Mouse (Mus musculus): ENCODE results near the gene Lrsam1.
A peak's percentile ranks its signal among the peaks of the same experiment; 100 is the strongest.
"Not testable (repeated sequence)": the region's sequence is repeated elsewhere in the genome, so short reads cannot be mapped to it uniquely, and the experiment has no call there.

Lrsam1 gene

DNA sequence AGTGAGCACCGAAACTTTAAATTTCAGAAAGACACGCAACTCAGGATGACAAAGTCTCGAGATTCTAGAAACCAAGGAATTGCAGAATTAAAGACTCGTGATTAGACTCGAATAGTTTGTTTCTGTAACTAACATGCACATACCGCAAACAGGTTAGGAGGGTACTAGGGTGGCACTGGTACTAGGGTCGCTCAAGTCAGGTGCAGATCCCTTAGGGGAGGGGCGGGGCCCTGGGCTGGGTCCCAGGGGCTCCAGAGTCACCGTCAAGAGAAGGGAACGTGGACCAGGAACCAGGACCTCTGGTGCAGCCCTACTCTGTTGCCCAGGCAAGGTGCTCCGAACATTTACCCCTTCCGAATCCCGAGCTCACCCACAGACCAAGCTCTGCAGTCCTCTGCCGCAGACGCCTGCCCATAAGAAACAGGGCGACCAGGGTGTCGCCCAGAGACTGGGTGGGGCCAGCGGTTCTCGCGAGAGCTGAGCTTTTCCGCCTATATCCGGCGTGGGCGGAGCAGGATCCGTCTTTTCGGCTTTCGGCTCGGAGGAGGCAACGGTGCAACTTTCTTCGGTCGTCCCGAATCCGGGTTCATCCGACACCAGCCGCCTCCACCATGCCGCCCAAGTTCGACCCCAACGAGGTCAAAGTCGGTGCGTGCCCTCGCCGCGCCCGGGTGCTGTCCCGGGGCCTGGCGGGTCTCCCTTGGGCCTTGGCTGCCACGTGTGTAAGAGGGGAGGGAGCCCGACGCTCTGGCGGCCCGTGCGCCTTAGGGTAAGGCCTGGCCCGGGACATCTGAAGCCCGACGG is at the start of gene Lrsam1, which contains the start of gene Rpl12:
Lrsam1 (minus strand) TSS at position 423 of the 804 bp plus-strand sequence.
Rpl12 (plus strand) TSS at position 368 of the 804 bp plus-strand sequence.
- peak; percentile 91 for ATAC-seq (ENCODE audit: insufficient number of reproducible peaks, low FRiP score, low TSS enrichment)

DNA sequence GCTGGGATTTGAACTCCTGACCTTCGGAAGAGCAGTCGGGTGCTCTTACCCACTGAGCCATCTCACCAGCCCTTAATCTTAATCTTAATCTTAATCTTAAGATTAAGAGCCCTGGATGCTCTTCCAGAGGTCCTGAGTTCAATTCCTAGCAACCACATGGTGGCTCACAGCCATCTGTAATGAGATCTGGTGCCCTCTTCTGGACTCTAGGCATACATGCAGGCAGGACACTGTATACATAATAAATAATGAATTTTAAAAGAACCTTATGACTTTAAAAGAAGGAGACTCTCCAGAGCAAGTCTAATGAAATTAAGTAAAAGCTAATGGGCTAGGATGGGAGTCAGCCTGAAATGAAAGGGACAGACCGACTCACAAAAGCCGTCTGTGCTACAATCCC is 47.6 kb upstream of the Lrsam1 start:
- not testable (repeated sequence) for ATAC-seq (ENCODE audit: insufficient number of reproducible peaks, low FRiP score, low TSS enrichment)

DNA sequence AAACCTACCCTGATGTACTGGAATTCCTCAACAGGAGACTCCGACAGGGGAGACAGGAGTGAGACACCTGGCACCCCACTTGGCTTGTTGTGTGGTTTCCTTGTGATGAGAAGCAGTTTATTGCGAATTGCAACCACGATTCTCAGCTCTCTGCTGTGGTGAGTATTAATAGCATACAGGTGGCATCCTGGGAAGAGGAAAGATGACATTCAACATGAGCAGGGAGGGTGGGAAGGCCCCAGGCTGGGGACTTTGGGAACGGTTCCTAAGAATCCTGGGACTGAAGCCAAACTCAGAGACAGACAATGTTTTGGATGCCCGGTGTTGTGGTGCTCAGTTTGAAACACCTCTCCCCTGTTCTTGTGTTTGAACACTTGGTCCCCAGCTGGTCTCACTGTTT is 43.6 kb upstream of the Lrsam1 start:
- ATAC-seq (ENCODE audit: insufficient number of reproducible peaks, low FRiP score, low TSS enrichment) = peak; percentile 72; the same call in 1 of the 2 replicates

DNA sequence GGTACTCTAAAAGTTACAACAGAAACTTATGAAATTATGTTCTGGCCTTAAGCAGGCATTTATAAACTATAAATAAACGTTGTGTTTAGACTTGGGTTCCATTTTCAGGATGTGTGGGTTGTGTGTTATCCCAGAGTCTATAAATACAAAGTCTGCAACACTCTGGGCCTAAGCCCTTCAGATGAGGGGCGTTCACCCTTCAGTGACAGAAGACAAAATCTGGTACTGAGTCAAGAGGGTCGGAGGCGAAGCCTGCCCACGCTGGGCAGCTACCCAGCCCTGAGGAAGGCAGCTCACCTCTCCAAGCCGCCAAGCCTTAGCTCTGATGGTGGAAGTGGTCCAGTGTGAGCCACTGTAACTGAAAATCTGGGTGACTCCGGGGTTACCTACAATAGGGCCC is 40.7 kb upstream of the Lrsam1 start:
- ATAC-seq (ENCODE audit: insufficient number of reproducible peaks, low FRiP score, low TSS enrichment) = no peak

DNA sequence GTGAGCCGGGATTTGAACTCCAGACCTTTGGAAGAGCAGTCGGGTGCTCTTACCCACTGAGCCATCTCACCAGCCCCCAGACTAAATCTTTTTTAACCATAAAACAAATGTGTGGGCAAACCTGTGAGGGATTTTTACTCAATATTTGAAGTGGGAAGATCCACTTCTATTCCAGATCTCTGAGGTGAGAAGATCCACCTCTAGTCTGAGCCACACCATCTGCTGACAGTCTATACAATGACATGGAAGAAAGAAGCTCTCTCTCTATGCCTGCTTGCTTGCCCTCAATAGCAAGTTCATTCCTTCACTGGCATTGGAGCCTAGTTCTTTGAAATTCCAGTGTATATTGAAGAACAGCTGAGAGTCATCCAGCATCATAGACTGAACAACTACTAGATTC is 38.3 kb upstream of the Lrsam1 start:
- ATAC-seq (ENCODE audit: insufficient number of reproducible peaks, low FRiP score, low TSS enrichment) = no peak

DNA sequence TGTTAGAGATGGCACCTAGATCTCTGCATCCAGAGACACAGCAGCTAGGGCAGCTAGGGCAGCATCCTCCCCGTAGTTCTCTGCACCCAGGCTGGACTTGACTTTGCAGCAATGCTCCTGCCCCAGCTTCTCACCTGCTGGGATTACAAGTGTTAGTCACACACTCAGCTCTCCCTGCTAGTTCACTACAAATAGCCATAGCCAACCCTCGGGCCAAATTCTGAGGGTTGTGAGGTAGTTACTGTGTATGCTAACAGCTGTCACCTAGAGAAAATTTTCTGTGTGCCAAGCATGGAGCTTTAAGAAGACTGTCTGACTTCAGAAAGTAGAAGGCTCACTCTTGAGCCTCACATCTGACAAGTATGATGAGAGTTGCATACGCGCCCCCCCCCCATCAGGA is 36.4 kb upstream of the Lrsam1 start:
- ATAC-seq (ENCODE audit: insufficient number of reproducible peaks, low FRiP score, low TSS enrichment) = no peak

DNA sequence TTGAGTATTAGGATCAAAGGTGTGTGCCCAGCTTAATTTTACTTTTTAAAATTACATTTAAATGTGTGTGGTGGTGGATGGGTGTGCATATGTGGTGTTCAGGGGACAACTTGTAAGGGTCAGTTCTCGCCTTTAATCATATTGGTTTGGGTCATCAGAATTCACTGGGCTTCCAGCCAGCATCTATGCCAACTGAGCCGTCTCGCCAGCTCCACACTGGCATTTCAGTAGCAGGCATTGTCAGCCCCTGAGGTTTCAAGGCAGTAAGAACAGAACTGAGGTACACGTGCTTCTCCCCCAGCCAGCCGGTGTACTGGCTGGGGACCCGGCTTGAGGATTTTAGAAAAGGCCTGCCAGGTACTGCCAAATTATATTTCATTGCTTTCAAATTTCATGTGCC is 35.7 kb upstream of the Lrsam1 start:
- no peak for ATAC-seq (ENCODE audit: insufficient number of reproducible peaks, low FRiP score, low TSS enrichment)

DNA sequence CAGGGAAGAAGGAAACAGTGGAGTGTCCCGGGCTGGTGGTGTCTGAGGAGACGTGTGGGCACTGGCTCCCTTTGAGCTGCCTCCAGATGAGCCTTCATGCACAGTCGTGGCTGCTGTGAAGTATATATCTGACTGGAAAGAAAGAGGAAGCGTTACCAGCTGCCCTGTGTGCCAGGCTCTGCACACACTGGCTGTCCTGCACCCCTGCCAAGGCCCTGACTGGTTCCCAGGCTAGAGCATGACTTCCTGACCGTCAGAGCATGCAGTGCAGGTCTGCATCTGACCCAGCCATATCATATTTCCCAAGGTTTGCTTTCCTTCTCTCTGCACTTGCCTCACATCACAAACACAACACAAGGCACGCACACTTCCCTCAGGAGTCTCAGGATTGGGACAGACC is 30.7 kb upstream of the Lrsam1 start:
- no peak for ATAC-seq (ENCODE audit: insufficient number of reproducible peaks, low FRiP score, low TSS enrichment)

DNA sequence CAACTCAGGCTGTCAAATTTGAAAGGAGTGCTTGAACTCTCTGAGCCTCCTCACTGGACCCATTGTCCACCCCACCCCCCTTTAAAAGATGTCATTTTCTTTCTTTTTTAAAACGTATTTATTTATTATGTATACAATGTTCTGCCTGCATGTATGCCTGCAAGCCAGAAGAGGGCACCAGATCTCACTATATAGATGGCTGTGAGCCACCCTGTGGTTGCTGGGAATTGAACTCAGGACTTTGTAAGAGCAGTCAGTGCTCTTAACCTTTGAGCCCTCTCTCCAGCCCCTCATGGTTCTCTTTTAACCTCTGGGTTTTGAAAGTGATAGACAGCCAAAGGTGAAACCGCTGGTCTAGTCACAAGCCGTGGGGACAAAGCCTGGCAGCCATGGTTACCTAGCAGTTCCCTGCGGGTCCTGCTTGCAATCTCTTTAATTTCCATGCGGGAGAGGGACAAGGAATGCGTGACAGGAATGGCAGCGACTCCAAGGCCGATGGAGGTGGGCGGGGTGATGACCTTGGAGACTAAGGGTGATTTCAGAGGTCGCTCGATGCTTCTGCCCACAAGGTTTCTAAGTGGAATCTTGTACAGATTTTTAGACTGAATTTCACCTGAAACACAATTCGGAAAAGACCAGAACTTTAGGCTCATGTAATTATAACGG is 28.9 kb upstream of the Lrsam1 start:
- no peak for ATAC-seq (ENCODE audit: insufficient number of reproducible peaks, low FRiP score, low TSS enrichment)

DNA sequence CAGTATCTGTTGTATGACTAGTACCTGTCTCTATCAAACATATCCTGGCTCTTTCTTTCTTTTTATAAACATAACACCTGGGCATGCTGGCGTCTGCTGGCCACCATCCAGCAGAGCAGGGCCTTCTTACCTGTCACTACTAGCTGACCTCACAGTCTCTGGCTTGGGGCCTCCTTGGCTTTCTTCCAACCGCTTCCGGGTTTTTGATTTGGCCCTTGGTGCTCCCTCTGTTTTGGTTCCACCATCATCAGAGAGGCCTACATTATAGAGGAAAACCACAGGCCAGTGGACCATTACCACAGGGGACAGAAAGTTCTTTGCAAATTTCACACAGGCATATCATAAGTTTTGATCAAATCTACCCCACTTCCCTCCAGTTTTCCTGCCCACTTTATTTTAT is 28.0 kb upstream of the Lrsam1 start:
- no peak for ATAC-seq (ENCODE audit: insufficient number of reproducible peaks, low FRiP score, low TSS enrichment)

DNA sequence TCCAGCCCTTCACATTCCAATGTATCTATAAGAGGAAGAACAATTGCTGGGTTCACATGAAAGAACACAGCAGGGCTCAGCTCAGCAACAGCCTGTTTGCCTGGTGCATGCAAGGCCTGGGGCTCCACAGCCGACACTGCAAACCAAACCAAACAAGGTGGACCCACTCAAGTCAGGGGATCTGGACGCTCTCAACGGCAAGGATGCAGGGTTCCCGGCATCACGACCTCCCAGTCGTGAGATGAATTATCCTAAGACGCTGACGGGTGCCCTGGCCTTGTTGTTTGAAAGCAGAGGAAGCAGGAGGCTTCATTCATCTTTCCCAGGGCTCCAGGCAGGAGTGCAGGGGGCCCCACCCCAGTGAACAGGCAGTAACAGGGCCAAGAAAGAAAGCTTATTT is 24.4 kb upstream of the Lrsam1 start:
- no peak for ATAC-seq (ENCODE audit: insufficient number of reproducible peaks, low FRiP score, low TSS enrichment)

DNA sequence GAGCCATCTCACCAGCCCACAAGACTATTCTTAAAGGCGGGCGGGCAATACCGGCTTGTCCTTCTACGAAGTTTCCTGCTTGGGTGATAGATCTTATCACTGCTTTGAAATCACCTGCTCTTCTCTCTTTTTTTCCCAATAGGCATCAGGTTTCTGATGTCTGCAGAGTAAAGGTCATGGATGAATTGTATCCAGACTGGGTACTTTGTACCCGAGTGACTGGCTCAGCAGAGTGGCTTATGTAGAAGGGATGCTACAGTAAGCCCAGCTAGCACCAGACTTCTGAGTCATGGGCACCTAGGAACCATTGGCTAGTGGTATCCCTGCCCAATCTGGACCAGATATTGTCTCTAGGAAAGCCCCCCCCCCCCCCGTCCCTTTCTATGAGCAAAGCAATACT is 22.2 kb upstream of the Lrsam1 start:
- no peak for ATAC-seq (ENCODE audit: insufficient number of reproducible peaks, low FRiP score, low TSS enrichment)

DNA sequence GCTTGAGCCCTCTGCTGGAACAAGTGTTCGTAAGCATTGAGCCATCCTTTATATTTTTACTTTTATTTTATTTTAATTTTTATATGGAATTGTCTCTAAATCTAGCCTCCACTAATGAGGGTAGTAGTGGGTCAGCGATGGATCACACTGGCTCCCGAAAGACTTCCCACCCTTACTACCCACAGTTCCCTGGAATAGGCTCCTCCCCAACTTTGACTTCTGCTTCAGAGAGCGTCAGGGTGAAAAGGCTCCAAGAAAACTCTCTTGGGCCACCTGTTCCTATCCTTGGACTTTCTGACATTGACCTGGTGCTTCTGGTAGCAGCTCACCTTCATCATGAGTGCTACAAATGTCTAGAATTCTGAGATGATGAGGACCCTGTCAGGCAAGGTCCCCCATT is 21.3 kb upstream of the Lrsam1 start:
- no peak for ATAC-seq (ENCODE audit: insufficient number of reproducible peaks, low FRiP score, low TSS enrichment)

DNA sequence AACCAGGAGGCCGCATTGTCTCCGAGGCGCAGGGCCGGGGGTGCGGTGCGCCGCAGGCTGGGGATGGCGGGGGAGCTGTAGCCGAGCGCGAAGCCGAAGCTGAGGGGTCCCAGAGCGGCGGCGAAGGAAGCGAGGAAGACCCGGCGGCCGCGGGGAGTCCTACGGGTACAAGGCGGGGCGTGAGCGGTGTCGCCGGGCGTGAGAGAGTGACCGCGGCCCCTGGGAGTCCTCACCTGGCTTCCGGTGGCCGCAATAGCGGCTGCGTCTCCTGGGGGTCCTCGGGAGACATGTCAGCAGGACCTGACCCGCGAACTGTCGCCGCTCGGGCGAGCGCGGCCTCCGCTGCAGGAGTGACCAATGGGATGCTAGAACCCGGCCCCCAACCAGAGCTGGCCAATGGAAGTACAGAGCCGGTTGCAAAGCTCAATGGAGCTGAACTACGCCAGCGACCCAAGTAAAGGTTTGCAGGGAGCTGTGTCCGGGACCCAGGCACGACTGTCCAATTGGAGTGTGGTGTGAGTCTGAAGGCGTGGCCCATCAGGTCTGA is 20.4 kb upstream of the Lrsam1 start, which contains the start of gene Slc2a8:
Slc2a8 (minus strand) TSS at position 359 of the 547 bp plus-strand sequence.
- peak; percentile 99 for ATAC-seq (ENCODE audit: insufficient number of reproducible peaks, low FRiP score, low TSS enrichment)

DNA sequence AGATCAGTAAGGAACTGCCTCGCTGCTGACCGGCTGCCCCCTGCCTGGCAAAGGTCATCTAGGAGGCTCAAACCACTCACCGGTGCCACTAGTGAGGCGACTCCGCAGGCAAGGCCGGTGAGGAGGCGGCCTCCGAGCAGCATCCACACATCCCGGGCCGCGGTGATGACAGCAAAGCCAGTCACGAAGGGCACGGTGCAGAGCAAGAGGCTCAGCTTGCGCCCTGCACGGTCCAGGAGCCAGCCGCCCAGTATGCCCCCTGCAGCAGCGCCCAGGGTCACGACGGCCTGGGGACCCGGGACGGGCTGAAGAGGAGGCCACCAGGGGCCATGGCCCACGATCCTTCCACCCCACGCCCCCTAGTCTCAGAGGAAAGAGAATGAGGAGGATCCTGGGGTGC is 19.9 kb upstream of the Lrsam1 start:
- ATAC-seq (ENCODE audit: insufficient number of reproducible peaks, low FRiP score, low TSS enrichment) = peak; percentile 12; the same call in 1 of the 2 replicates

DNA sequence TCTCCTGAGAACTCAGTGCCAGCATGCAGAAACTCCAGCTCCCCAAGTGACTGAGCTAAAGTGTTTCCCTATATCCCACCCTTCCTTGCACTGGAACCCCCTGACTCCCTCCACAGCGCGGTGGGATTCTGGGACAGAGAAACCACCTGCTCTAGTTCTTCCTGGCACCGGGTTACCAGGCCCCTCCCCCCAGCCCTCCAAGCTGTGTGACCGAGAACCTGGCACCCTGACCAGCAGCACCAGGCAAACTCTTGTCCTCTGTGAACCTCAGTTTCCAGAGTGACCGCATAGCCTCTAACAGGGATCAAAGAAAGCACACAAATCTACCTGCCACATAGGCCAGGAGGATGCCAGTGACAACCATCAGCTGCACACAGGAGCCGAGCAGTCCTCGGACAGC is 18.3 kb upstream of the Lrsam1 start:
- no peak for ATAC-seq (ENCODE audit: insufficient number of reproducible peaks, low FRiP score, low TSS enrichment)

DNA sequence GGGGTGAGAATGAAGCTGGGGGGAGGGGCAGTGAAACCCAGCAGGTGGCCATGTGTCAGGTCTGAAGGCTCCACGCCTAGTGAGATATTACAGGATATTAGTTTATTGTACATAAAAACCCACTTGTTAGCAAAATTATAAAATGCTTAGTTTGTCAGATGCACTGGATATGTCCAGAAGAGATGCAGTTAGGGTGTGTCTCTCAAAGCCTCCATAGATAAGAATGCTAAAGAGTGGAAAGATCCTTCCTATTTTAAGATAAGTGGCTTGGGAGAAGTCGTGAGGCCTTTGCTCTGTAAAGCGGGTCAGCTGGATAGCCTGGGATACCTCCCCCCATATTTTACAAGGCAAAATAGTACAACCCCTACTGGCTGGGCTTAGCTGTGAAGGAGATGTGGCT is 17.3 kb upstream of the Lrsam1 start:
- no peak for ATAC-seq (ENCODE audit: insufficient number of reproducible peaks, low FRiP score, low TSS enrichment)

DNA sequence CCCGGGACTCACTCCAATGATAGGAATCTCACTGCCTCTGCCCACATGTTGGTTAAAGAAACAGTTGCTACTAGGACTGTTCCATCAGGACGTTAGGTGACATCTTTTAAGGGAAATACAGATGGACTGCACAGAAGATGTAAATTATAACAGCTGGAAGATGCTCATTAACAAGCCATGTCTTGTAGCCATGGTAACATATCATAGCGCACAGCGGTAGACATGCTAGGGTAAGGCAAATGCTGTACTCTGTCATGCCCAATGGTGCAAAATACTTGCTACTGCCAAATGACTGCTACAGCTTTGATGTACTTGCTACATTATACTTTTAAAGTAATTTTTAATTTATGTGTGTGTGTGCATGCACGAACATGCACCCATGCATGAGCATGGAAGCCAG is 15.7 kb upstream of the Lrsam1 start:
- no peak for ATAC-seq (ENCODE audit: insufficient number of reproducible peaks, low FRiP score, low TSS enrichment)

DNA sequence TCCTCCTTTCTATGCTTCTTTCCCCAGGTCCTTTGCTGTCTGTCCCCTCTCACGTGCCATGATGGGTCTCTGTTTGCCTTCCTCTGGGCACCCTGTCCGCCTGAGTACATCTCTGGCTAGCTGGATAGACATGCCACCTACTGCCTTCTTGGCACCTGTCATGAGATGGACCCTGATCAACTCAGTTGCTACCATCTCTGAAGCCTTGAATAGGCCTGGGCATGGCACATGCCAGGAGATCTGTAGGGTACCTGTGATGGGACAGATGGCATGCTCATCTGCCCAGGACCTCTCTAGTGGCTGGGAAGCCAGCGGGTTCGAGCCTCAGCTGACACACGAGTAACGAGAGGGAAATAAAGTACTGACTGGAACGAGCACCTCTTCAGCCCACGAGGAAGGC is 12.8 kb upstream of the Lrsam1 start:
- no peak for ATAC-seq (ENCODE audit: insufficient number of reproducible peaks, low FRiP score, low TSS enrichment)

DNA sequence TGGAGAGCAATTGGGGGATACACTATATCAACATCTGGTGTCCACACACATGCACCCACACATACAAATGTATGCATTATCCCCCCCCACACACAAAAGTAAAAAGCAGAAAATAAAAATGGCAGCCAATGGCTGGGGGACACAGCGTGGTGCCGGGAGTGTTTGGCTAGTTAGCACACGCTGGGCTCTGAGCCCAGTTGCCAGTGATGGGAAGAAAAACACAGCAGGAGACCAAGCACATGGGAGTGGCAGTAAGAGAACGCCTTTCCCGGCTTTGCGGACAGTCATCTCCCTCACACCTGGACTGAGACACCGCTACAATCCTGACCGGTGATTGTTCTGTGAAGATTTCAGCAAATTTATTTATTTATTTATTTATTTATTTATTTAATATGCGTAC is 9.8 kb upstream of the Lrsam1 start:
- no peak for ATAC-seq (ENCODE audit: insufficient number of reproducible peaks, low FRiP score, low TSS enrichment)

DNA sequence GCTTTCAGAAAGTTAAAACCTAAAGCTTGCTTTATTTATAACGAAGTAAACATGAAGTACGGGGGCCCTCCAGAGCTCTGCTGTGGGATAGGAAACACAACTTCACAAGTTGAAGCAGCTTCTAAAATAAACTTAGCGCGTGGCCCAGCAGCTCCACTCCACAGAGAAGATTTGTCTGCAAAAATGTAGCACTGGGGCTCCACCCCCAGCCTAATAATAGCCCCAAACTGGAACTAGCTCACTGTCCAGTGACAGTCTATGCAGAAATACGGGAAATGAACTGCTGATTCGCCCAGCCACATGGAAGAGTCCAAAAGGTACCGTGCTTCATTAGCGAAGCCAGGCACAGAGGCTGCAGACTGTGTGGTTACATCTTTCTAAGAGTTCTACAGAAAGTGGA is 7.9 kb upstream of the Lrsam1 start:
- ATAC-seq (ENCODE audit: insufficient number of reproducible peaks, low FRiP score, low TSS enrichment) = no peak

All from cerebellum, adult (tissue).